Mouse (Mus musculus) intestine, postnatal 0 days (tissue): ENCODE measurements around the gene Sec22c. TPM values are rescaled to one million over a fixed set of nuclear protein-coding genes. Genes with fewer than 3 reads are reported as not detected.

Experiments used
- ATAC-seq: fragments of 200-750 bp; cut with Nextera tagmentation; 2 replicates; pipeline ENCODE4 v1.8.0; 2017; ENCODE audit warnings: mild to moderate bottlenecking, moderate TSS enrichment, moderate library complexity
- H3K27ac ChIP-seq: fragments of 300-500 bp; sonication (generic); 2 replicates; pipeline ENCODE4 v1.5.1; 2014; ENCODE audit warnings: mild to moderate bottlenecking, low read depth, low read length, moderate library complexity
- H3K27me3 ChIP-seq: fragments of 300-500 bp; sonication (generic); replicated peaks from 2 replicates; pipeline ENCODE4 v1.6.1; 2014; ENCODE audit warnings: low read length, mixed read lengths; ENCODE audit not compliant: control insufficient read depth, insufficient read depth
- H3K36me3 ChIP-seq: fragments of 300-500 bp; sonication (generic); 2 replicates; pipeline ENCODE4 v1.6.1; 2014; ENCODE audit warnings: mild to moderate bottlenecking, moderate library complexity; ENCODE audit not compliant: control insufficient read depth, insufficient read depth
- H3K4me1 ChIP-seq: fragments of 300-500 bp; sonication (generic); replicated peaks from 2 replicates; pipeline ENCODE4 v1.6.1; 2014; ENCODE audit warnings: antibody characterized with exemption, low read length, mixed read lengths; ENCODE audit not compliant: control insufficient read depth, insufficient read depth
- H3K4me2 ChIP-seq: fragments of 300-500 bp; sonication (generic); replicated peaks from 2 replicates; pipeline ENCODE4 v1.6.1; 2014; ENCODE audit warnings: low read depth, mild to moderate bottlenecking, moderate library complexity
- H3K4me3 ChIP-seq: fragments of 300-500 bp; sonication (generic); 2 replicates; pipeline ENCODE4 v1.5.1; 2014; ENCODE audit warnings: low read depth, low read length
- H3K9ac ChIP-seq: fragments of 300-500 bp; sonication (generic); 2 replicates; pipeline ENCODE4 v1.6.1; 2014; ENCODE audit warnings: mild to moderate bottlenecking, low read depth, low read length
- H3K9me3 ChIP-seq: fragments of 300-500 bp; sonication (generic); 2 replicates; pipeline ENCODE4 v1.6.1; 2016; ENCODE audit warnings: mixed run types; ENCODE audit not compliant: control insufficient read depth
- CTCF ChIP-seq: sonication (generic); IDR thresholded peaks from 2 replicates; pipeline ENCODE4 v1.5.1; 2016; ENCODE audit warnings: low read depth, mild to moderate bottlenecking, control low read depth, antibody characterized with exemption, moderate library complexity
- WGBS: fragments of 180-500 bp; shearing (Covaris S2); extraction: QIAGEN DNeasy Blood & Tissue Kit; methylation state at CpG from one replicate; pipeline ENCODE4 v1.1.7; 2014; 5-methylcytosine and 5-hydroxymethylcytosine counted together
- polyA plus RNA-seq: library from polyadenylated mRNA; unstranded; fragments of >200 nt; fragmentation: Nextera tagmentation; extraction: Ambion mirVana; gene quantifications from 2 replicates; pipeline ENCODE4 v1.2.1, GENCODE M21; 2015

The Sec22c gene
- polyA plus RNA-seq, 1 experiment from 2014 or later: 42.4 TPM

DNA sequence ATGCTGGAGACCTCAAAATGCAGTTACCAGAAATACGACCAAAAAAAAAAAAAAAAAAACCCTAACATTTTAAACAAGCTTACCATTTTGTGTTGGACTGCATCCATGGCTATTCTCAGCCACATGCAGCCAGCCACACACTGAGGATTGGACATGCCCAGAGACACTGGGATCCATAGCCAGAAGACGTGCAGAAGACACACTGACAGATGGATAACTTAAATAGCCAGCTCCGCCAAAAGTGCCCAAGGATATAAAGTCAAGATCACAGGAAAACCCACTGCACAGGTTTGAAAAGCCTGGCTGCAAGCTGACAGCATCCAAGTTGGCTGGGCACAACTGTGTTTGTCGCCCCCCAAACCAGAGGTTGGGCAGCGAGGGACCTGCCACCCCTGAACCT, 41.2 kb downstream of the Sec22c start:
- Histone ChIP-seq H3K27ac (no peak overlapping the region), H3K4me3 (no peak overlapping the region), H3K9me3 (no peaks in the 10 kb centered on the region), H3K9ac (no peak overlapping the region), H3K4me2 (no peak overlapping the region), H3K27me3 (no peaks in the 10 kb centered on the region), H3K4me1 (peaks cover 3% of the 10 kb centered on the region), H3K36me3 (peaks cover 26% of the 10 kb centered on the region; the same call in 1 of the 2 replicates)
- TF ChIP-seq CTCF: no peak
- no peak for ATAC-seq
- 91% methylated on average over 5 of the region's 5 CpGs for WGBS

DNA sequence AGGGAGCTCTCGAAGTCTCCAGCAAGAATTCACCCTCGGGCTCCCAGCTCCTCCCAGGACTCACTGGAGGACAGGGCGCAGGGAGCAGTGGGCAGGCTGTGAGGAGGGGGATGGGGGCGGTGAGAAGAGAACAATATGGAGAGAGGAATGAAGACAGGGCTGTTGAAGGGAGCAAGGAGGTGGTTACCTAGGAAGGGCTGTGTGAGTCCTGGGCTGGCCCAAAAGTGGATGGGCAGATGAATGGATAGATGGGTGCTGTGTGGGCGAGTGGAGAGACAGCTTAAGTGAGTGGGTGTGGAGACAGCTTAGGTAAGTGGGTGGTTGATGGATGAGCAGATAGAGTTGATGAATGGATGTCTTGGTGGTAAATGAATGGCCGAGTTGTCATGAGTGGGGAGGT, 41.8 kb downstream of the Sec22c start:
- no peak for TF ChIP-seq CTCF
- peaks cover 4% of the 10 kb centered on the region for H3K4me1 ChIP-seq
- H3K9ac ChIP-seq: no peak overlapping the region
- no peaks in the 10 kb centered on the region for H3K27me3 ChIP-seq
- no peak for ATAC-seq
- H3K4me2 ChIP-seq: no peak overlapping the region
- H3K4me3 ChIP-seq: no peak overlapping the region
- H3K9me3 ChIP-seq: no peaks in the 10 kb centered on the region
- 91% methylated on average over 6 of the region's 6 CpGs for WGBS
- peaks cover 26% of the 10 kb centered on the region; the same call in 1 of the 2 replicates for H3K36me3 ChIP-seq
- no peak overlapping the region for H3K27ac ChIP-seq

DNA sequence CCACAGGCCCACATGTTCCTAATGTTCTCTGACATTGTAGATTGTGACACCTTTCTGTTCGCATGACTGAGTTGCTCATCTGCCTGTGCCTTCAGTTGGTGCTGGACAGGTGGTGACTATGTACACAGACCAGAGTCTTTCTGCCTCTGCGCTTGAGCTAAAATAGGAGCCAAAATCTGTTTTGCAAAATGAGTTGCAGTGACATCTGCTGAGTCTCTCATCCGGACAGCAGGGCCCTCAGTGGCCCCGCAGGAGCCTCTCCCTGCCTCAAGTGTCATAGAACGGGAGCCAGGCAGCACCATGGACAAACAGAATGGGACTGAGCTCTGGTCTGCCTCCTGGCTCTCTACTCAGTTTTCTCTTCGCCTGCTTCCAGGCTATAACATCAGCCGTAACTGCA, 45.5 kb downstream of the Sec22c start:
- peaks cover 9% of the 10 kb centered on the region; the same call in 1 of the 2 replicates for H3K36me3 ChIP-seq
- WGBS: 75% methylated on average over 7 of the region's 7 CpGs
- no peaks in the 10 kb centered on the region for H3K27me3 ChIP-seq
- no peak for TF ChIP-seq CTCF
- no peak overlapping the region for H3K9ac ChIP-seq
- H3K4me2 ChIP-seq: no peak overlapping the region
- ATAC-seq: no peak
- no peaks in the 10 kb centered on the region for H3K9me3 ChIP-seq
- peaks cover 4% of the 10 kb centered on the region; the same call in 1 of the 2 replicates for H3K4me1 ChIP-seq
- H3K27ac ChIP-seq: no peak overlapping the region
- H3K4me3 ChIP-seq: no peak overlapping the region

DNA sequence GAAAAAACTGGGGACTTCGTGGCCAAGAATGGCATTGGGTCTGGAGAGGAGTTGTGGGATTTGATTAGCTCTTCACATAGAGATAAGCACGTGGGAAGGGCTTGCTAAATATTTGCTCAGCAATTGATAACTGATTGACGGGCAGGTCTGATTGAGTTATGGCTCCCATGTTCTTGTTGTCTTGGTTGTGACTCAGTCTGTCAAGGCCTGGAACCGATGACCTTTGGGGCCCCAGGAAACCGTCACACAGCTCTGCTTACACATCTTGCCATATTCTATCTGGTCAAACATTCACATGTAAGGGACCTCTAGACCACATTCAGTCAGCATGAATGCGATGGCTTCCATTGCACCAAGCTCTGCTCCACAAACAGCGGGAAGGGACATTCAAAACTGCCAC, 47.0 kb downstream of the Sec22c start:
- H3K27ac ChIP-seq: peak overlapping the region; percentile 89
- H3K9me3 ChIP-seq: no peaks in the 10 kb centered on the region
- H3K4me2 ChIP-seq: no peak overlapping the region
- no peak overlapping the region for H3K4me3 ChIP-seq
- peaks cover 4% of the 10 kb centered on the region; the same call in 1 of the 2 replicates for H3K4me1 ChIP-seq
- H3K36me3 ChIP-seq: peaks cover 9% of the 10 kb centered on the region; the same call in 1 of the 2 replicates
- TF ChIP-seq CTCF: no peak
- peak; percentile 63 for ATAC-seq
- 39% methylated on average over 7 of the region's 7 CpGs for WGBS
- no peak overlapping the region for H3K9ac ChIP-seq
- H3K27me3 ChIP-seq: no peaks in the 10 kb centered on the region

DNA sequence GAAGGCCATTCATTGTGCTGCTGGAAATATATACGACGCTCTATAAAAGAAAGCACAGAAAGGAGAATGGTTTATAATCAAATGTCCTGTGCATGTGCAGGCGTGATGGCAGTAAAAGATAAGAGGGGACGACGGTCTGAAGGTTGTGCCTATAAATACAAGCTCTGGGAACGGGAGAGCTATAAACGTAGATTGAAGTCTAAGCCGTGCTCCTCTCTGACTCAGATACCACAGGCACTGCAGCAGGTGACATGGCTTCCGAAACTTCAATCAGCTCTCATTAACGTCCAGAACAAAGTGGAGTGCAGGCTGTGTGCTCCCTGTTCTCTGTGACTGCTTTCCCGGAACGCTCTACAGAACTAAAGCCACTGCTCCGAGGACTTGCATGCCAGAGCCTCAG, 48.1 kb downstream of the Sec22c start:
- WGBS: 23% methylated on average over 13 of the region's 13 CpGs
- no peak for TF ChIP-seq CTCF
- H3K4me3 ChIP-seq: no peak overlapping the region
- H3K9me3 ChIP-seq: no peaks in the 10 kb centered on the region
- H3K4me2 ChIP-seq: no peak overlapping the region; the same call in 1 of the 2 replicates
- no peaks in the 10 kb centered on the region for H3K27me3 ChIP-seq
- H3K9ac ChIP-seq: no peak overlapping the region; the same call in 1 of the 2 replicates
- ATAC-seq: peak; percentile 66
- peaks cover 4% of the 10 kb centered on the region; the same call in 1 of the 2 replicates for H3K4me1 ChIP-seq
- H3K36me3 ChIP-seq: peaks cover 9% of the 10 kb centered on the region; the same call in 1 of the 2 replicates
- peak overlapping the region; percentile 89 for H3K27ac ChIP-seq

DNA sequence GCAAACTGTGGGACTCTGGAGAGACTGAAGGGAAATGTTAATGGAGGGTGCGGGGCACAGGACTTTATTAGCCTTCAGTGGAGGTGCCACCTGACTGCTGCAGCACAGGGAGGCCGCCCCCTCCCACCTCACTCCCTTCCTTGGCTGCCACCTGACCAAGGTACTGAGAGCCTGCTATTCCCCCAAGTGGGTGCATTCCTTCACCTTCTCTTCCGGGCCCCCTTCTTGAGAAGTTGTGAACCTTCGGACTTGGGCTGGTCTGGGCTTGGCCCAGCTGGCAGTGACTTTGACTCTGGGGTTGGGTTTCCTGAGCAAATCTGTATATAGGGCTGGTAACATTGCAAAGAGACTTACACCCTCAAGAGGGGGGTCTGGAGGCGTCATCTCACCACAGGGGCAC, 49.0 kb downstream of the Sec22c start:
- Histone ChIP-seq H3K4me3 (no peak overlapping the region), H3K9me3 (no peaks in the 10 kb centered on the region), H3K4me2 (no peak overlapping the region), H3K27ac (peak overlapping the region; percentile 76), H3K4me1 (peaks cover 4% of the 10 kb centered on the region; the same call in 1 of the 2 replicates), H3K36me3 (peaks cover 6% of the 10 kb centered on the region; the same call in 1 of the 2 replicates), H3K9ac (no peak overlapping the region), H3K27me3 (no peaks in the 10 kb centered on the region)
- TF ChIP-seq CTCF: no peak
- WGBS: 53% methylated on average over 5 of the region's 5 CpGs
- peak; percentile 44 for ATAC-seq
